Mouse (Mus musculus): ENCODE results near the gene Myl6.

GRCm38 (mm10) chr10:128499116-128499671 lies 5.2 kb upstream of the Myl6 start:
- TF ChIP-seq POLR2A (IDR thresholded peaks at IDR 0.05; ENCODE audit: low read depth, low read length) (no peak), CTCF (IDR thresholded peaks at IDR 0.05; ENCODE audit: extremely low read depth, insufficient read depth, insufficient read length, insufficient replicate concordance) (no peak)
